Mouse (Mus musculus) cerebellum, adult (tissue): ENCODE measurements around the gene 2210418O10Rik.
"Not testable (repeated sequence)": the region's sequence is repeated elsewhere in the genome, so short reads cannot be mapped to it uniquely, and the experiment has no call there.

Source experiments
- ATAC-seq: cut with Nextera tagmentation; 2 replicates; pipeline ENCODE4 v1.9.2; 2017; ENCODE audit warnings: mild to moderate bottlenecking, moderate library complexity, mixed read lengths; ENCODE audit not compliant: insufficient number of reproducible peaks, low FRiP score, low TSS enrichment

2210418O10Rik gene

DNA sequence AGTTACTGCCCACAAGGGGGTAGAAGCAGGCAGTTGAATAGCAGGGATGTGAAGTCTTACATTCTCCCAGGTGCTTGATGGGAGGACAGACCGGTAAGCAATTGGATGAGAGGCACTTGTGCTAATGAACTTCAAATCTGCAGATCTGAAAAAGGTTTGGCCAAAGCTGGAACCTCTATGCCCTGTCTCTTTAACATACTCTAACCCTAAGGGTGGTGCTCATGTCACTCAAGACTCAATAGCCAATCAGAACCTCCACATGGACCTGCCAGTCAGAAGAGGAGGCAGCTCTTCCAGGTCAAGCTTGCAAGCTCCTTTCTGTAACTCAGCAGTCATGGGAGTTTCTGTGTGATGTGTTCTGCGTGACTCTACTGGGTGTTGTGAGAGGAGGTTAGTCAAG lies at the start of gene 2210418O10Rik:
Gene 2210418O10Rik (plus strand): TSS at position 301 of the 400 bp plus-strand sequence.
- ATAC-seq: not testable (repeated sequence)

DNA sequence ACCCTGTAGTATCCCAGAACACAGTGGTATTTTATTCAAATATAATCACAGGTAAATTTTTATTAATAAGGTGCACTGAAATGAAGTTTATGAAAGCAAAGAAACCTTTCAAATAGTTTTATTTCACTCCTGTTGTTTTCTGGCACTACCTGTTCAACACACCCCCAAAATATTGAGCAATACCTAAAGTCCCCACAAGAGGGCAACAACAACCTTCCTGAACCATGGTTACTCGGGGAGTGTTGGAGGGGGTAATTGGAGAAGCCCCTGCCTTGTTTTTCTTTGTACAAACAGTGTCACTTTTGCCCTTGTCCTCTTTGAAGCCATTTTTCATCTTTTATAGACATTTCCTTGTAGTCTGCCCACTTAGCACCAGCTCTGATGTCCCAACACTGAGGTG lies 22.1 kb downstream of the 2210418O10Rik start:
- not testable (repeated sequence) for ATAC-seq
